Mouse (Mus musculus) small intestine, adult 2 months (tissue): Measurements from ENCODE around the gene Bsdc1.

Experiments used
- CTCF ChIP-seq: fragments of 200-500 bp; IDR thresholded peaks from 2 replicates; pipeline ENCODE4 v1.5.1; 2012; ENCODE audit warnings: low read depth, mild to moderate bottlenecking, control low read depth, inconsistent platforms, low read length, moderate library complexity, mixed read lengths; ENCODE audit not compliant: insufficient replicate concordance, insufficient read length; ENCODE audit errors: extremely low read depth
- POLR2A ChIP-seq: fragments of 200-500 bp; IDR thresholded peaks from 2 replicates; pipeline ENCODE4 v1.6.1; 2012; ENCODE audit warnings: low read depth, mild to moderate bottlenecking, control low read depth, inconsistent platforms, low read length, moderate library complexity

- TF ChIP-seq CTCF: no peak
- no peak for TF ChIP-seq POLR2A
Measured at GRCm38 (mm10) chr4:129505511-129505910, 44.1 kb downstream of the Bsdc1 start.
